ENCODE assay signal across 8 mouse cellular contexts in genomic region chr14:79588534-79588951, GRCm38 (mm10). TPM values are rescaled to one million over a fixed set of nuclear protein-coding genes. Genes with fewer than 3 reads are reported as not detected.
DNase-seq lines count a peak whose midpoint lies in the region; ATAC-seq lines count a peak whose summit lies in the region.

No protein-coding gene starts in this region.

- ATAC-seq in heart, embryonic 16.5 days (replicated peaks; ENCODE audit: extremely low read depth, insufficient read depth, low FRiP score) = no peak
- ATAC-seq in liver, embryonic 12.5 days = no peak

- H3K27ac ChIP-seq in heart, embryonic 10.5 days = no peak overlapping the region
- no peak overlapping the region for H3K27ac ChIP-seq in heart, embryonic 16.5 days (ENCODE audit: low read length)
- 0 out of 2 replicates have a peak overlapping the region, but pooled peaks have one; percentile 89 for H3K27ac ChIP-seq in liver, embryonic 12.5 days

- peak overlapping the region; percentile 86 for H3K9ac ChIP-seq in heart, embryonic 16.5 days (ENCODE audit: low read length)
- peak overlapping the region; percentile 71 for H3K9ac ChIP-seq in liver, embryonic 12.5 days

- H3K36me3 ChIP-seq in heart, embryonic 10.5 days = peaks cover 7% of the 10 kb centered on the region; the same call in 1 of the 2 replicates
- H3K36me3 ChIP-seq in heart, embryonic 16.5 days (ENCODE audit: control insufficient read depth, insufficient read depth) = no peaks in the 10 kb centered on the region; the same call in 1 of the 2 replicates
- peaks cover 26% of the 10 kb centered on the region; the same call in 1 of the 2 replicates for H3K36me3 ChIP-seq in liver, embryonic 12.5 days

- H3K4me2 ChIP-seq in heart, embryonic 16.5 days (ENCODE audit: low read depth, low read length) = peak overlapping the region; percentile 94
- peak overlapping the region; percentile 80 for H3K4me2 ChIP-seq in liver, embryonic 12.5 days

- peak overlapping the region; percentile 75 for H3K4me3 ChIP-seq in heart, embryonic 10.5 days
- peak overlapping the region; percentile 64 for H3K4me3 ChIP-seq in heart, embryonic 16.5 days (ENCODE audit: low read length)
- peak overlapping the region; percentile 71 for H3K4me3 ChIP-seq in liver, embryonic 12.5 days

- H3K9me3 ChIP-seq in heart, embryonic 10.5 days = no peaks in the 10 kb centered on the region
- H3K9me3 ChIP-seq in heart, embryonic 16.5 days (replicated peaks; ENCODE audit: control insufficient read depth, low read length) = no peaks in the 10 kb centered on the region
- no peaks in the 10 kb centered on the region for H3K9me3 ChIP-seq in liver, embryonic 12.5 days (replicated peaks)

- peaks cover 16% of the 10 kb centered on the region for H3K4me1 ChIP-seq in heart, embryonic 10.5 days
- H3K4me1 ChIP-seq in heart, embryonic 16.5 days (ENCODE audit: control insufficient read depth, insufficient read depth, low read length) = peaks cover 11% of the 10 kb centered on the region
- H3K4me1 ChIP-seq in liver, embryonic 12.5 days = peaks cover 29% of the 10 kb centered on the region

- DNase-seq in heart, embryonic 10.5 days (ENCODE audit: low spot score) = no peak
- DNase-seq in heart, adult 18-20 months = no peak
- DNase-seq in brain, adult 2 months (ENCODE audit: low read depth, low spot score) = peak; percentile 8
- DNase-seq in frontal cortex, postnatal 14 days (ENCODE audit: low spot score in 2 of 2) = no peak
- no peak for DNase-seq in adrenal gland, postnatal 14 days
- DNase-seq in adrenal gland, postnatal 10 days = no peak

- H3K27me3 ChIP-seq in heart, embryonic 10.5 days (ENCODE audit: insufficient read depth, poor library complexity, severe bottlenecking) = no peaks in the 10 kb centered on the region
- no peaks in the 10 kb centered on the region for H3K27me3 ChIP-seq in heart, embryonic 16.5 days (ENCODE audit: control insufficient read depth, insufficient read depth, low read length)
- no peaks in the 10 kb centered on the region for H3K27me3 ChIP-seq in liver, embryonic 12.5 days (replicated peaks)

- 77% methylated on average over 9 of the region's 9 CpGs for WGBS in heart, embryonic 10.5 days
- WGBS in heart, embryonic 16.5 days = 73% methylated on average over 9 of the region's 9 CpGs
- 74% methylated on average over 9 of the region's 9 CpGs for WGBS in liver, embryonic 12.5 days (ENCODE audit: insufficient replicate concordance)

RNA-seq across cellular contexts. Expression of gene Sugt1, which starts 1.1 kb away (rescaled TPM):
- 106 and 123 TPM in 2 replicates for polyA plus RNA-seq in heart, embryonic 10.5 days (2016; fragmentation: Nextera tagmentation; extraction: Ambion mirVana)
- 10 to 100 TPM; 68.8 TPM for total RNA-seq in heart, adult 18-20 months (2021)
- 101 and 105 TPM in 2 replicates for polyA plus RNA-seq in heart, embryonic 16.5 days (2015; fragmentation: Nextera tagmentation; extraction: Ambion mirVana)
- polyA plus RNA-seq in liver, embryonic 12.5 days (2016; fragmentation: Nextera tagmentation; extraction: Ambion mirVana) = 57.7 and 63.2 TPM in 2 replicates
- 142 and 161 TPM in 2 replicates for total RNA-seq in adrenal gland, postnatal 14 days (2021)
- 100 to 1,000 TPM in 1 of 2 experiments, 10 to 100 TPM in 1; 98.5 to 126 TPM for total RNA-seq in adrenal gland, postnatal 10 days (2021)
